Mouse (Mus musculus) cortical plate, adult 2 months (tissue): ENCODE data around the gene Gpam.

ENCODE experiments used
- CTCF ChIP-seq: fragments of 200-500 bp; IDR thresholded peaks from 2 replicates; pipeline ENCODE4 v1.5.1; 2011; ENCODE audit warnings: mild to moderate bottlenecking, control low read depth, low read length; ENCODE audit not compliant: insufficient read depth; ENCODE audit errors: extremely low read depth
- POLR2A ChIP-seq: fragments of 200-500 bp; IDR thresholded peaks from 2 replicates; pipeline ENCODE4 v1.6.1; 2011; ENCODE audit warnings: mild to moderate bottlenecking, low read length, control low read depth; ENCODE audit not compliant: insufficient read depth; ENCODE audit errors: extremely low read depth

DNA sequence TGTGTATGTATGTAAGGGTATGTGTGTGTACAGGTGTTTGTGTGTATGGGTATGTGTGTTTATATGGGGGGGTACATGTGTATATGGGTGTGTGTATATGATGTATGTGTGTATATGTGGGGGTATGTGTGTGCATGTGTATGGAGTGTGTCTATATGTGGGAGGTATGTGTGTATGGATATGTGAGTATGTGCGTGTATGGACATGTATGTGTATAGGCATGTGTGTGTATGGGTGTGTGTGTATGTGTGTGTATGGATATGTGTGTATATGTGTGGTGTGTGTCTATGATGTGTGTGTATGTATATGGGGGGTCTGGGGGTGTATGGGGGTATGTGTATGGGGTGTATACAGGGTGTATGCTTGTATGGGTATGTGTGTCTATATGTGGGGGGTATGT is 1.4 kb upstream of the Gpam start:
- no peak for TF ChIP-seq CTCF
- no peak for TF ChIP-seq POLR2A
